Mouse (Mus musculus) heart, postnatal 14 days (tissue): ENCODE data around the gene Rnf44. TPM values are rescaled to one million over a fixed set of nuclear protein-coding genes. Genes with fewer than 3 reads are reported as not detected.

Experiments used
- total RNA-seq, 2 experiments: library from RNA; stranded (reverse); gene quantifications; 2 replicates each; pipeline ENCODE4 v1.2.3; 2021

Rnf44 gene
- total RNA-seq, 2 experiments from 2014 or later: 55.6 to 57.8 TPM

Other genes starting within 250 kb of the Rnf44 start
- 10 to 100 TPM; 23.4 to 26.0 TPM for gene Thoc3, start 225.1 kb downstream of the Rnf44 start, total RNA-seq
- 1 to 10 TPM; 1.8 to 2.8 TPM for gene Simc1, start 190.1 kb downstream of the Rnf44 start, total RNA-seq
- 100 to 1,000 TPM in 1 of 2 experiments, 10 to 100 TPM in 1; 98.6 to 102 TPM for gene 4833439L19Rik, start 128.5 kb downstream of the Rnf44 start, total RNA-seq
- 1 to 10 TPM; 8.1 to 8.4 TPM for gene Arl10, start 118.9 kb downstream of the Rnf44 start, total RNA-seq
- 10 to 100 TPM; 14.7 to 15.1 TPM for gene Nop16, start 103.8 kb downstream of the Rnf44 start, total RNA-seq
- gene Higd2a, start 103.7 kb downstream of the Rnf44 start, total RNA-seq: 100 to 1,000 TPM; 216 to 231 TPM
- 10 to 100 TPM; 91.8 to 93.1 TPM for gene Cltb, start 82.6 kb downstream of the Rnf44 start, total RNA-seq
- gene Faf2, start 72.1 kb downstream of the Rnf44 start, total RNA-seq: 10 to 100 TPM; 29.7 to 31.4 TPM
- gene Cdhr2, start 7.6 kb upstream of the Rnf44 start, total RNA-seq: not detected
- gene Gprin1, start 56.0 kb upstream of the Rnf44 start, total RNA-seq: not detected
- not detected for gene Sncb, start 72.7 kb upstream of the Rnf44 start, total RNA-seq
- not detected for gene Eif4e1b, start 90.1 kb upstream of the Rnf44 start, total RNA-seq
- 10 to 100 TPM in 1 of 2 experiments, 1 to 10 TPM in 1; 9.0 to 12.1 TPM for gene Tspan17, start 95.5 kb upstream of the Rnf44 start, total RNA-seq